Mouse (Mus musculus): ENCODE results near the gene Fam107b. TPM values are rescaled to one million over a fixed set of nuclear protein-coding genes. Genes with fewer than 3 reads are reported as not detected.

Gene Fam107b
- polyA plus RNA-seq, 1 experiment = 25.9 TPM

GRCm38 (mm10) chr2:3822483-3823455 lies 252.5 kb downstream of the Fam107b start:
- Histone ChIP-seq H3K27me3 (ENCODE audit: control insufficient read depth, insufficient read depth, low read length) (no peaks in the 10 kb centered on the region; the same call in 1 of the 2 replicates), H3K36me3 (ENCODE audit: control insufficient read depth, insufficient read depth, low read length) (no peaks in the 10 kb centered on the region), H3K4me3 (ENCODE audit: extremely low read depth, insufficient read depth, insufficient read length) (no peak overlapping the region), H3K4me1 (ENCODE audit: control insufficient read depth, insufficient read depth, insufficient read length) (no peaks in the 10 kb centered on the region), H3K27ac (ENCODE audit: insufficient read depth, low read length) (no peak overlapping the region)
- TF ChIP-seq POLR2A (IDR thresholded peaks at IDR 0.05; ENCODE audit: low read depth, low read length) (no peak), CTCF (IDR thresholded peaks at IDR 0.05; ENCODE audit: extremely low read depth, insufficient read depth, insufficient read length, insufficient replicate concordance) (no peak)
- WGBS = 84% methylated on average over 8 of the region's 8 CpGs
- DNase-seq (ENCODE audit: low read depth in 1 of 2, low spot score in 2 of 2) = no peak

Other genes with a start within 250 kb of the Fam107b start
- gene Rpp38, start 237.8 kb upstream of the Fam107b start, polyA plus RNA-seq (2012; rRNA removed) = 1.9 and 2.3 TPM in 2 replicates
- not detected in 2 replicates for gene Acbd7, start 234.3 kb upstream of the Fam107b start, polyA plus RNA-seq (2012; rRNA removed)
- gene Olah, start 173.3 kb upstream of the Fam107b start, polyA plus RNA-seq (2012; rRNA removed) = not detected in 2 replicates
- not detected in 2 replicates for gene Meig1, start 147.8 kb upstream of the Fam107b start, polyA plus RNA-seq (2012; rRNA removed)
- 4.0 and 4.9 TPM in 2 replicates for gene Dclre1c, start 146.4 kb upstream of the Fam107b start, polyA plus RNA-seq (2012; rRNA removed)
- 0.58 and 1.1 TPM in 2 replicates for gene Suv39h2, start 95.5 kb upstream of the Fam107b start, polyA plus RNA-seq (2012; rRNA removed)
- 1.4 and 1.5 TPM in 2 replicates for gene Gm45902, start 57.7 kb upstream of the Fam107b start, polyA plus RNA-seq (2012; rRNA removed)
- 22.0 and 23.0 TPM in 2 replicates for gene Hspa14, start 57.7 kb upstream of the Fam107b start, polyA plus RNA-seq (2012; rRNA removed)
- gene Cdnf, start 57.5 kb upstream of the Fam107b start, polyA plus RNA-seq (2012; rRNA removed) = 0.22 and 0.35 TPM in 2 replicates